Mouse (Mus musculus) midbrain, embryonic 12.5 days (tissue): Measurements from ENCODE around the gene Mindy4b-ps. TPM values are rescaled to one million over a fixed set of nuclear protein-coding genes. Genes with fewer than 3 reads are reported as not detected.

ENCODE experiments used
- ATAC-seq: fragments of 200-750 bp; cut with Nextera tagmentation; 2 replicates; pipeline ENCODE4 v1.8.0; 2017; ENCODE audit warnings: low read depth, moderate TSS enrichment, moderate library complexity; ENCODE audit not compliant: low FRiP score
- H3K27ac ChIP-seq: fragments of 300-500 bp; sonication (generic); replicated peaks from 2 replicates; pipeline ENCODE4 v1.5.1; 2016; ENCODE audit warnings: mild to moderate bottlenecking
- H3K27me3 ChIP-seq: fragments of 300-500 bp; sonication (generic); 2 replicates; pipeline ENCODE4 v1.6.1; 2016; ENCODE audit warnings: mild to moderate bottlenecking
- H3K36me3 ChIP-seq: fragments of 300-500 bp; sonication (generic); 2 replicates; pipeline ENCODE4 v1.6.1; 2016
- H3K4me1 ChIP-seq: fragments of 300-500 bp; sonication (generic); 2 replicates; pipeline ENCODE4 v1.6.1; 2016
- H3K4me2 ChIP-seq: fragments of 300-500 bp; sonication (generic); replicated peaks from 2 replicates; pipeline ENCODE4 v1.6.1; 2016; ENCODE audit warnings: mild to moderate bottlenecking, moderate library complexity
- H3K4me3 ChIP-seq: fragments of 300-500 bp; sonication (generic); 2 replicates; pipeline ENCODE4 v1.5.1; 2016; ENCODE audit warnings: mild to moderate bottlenecking
- H3K9ac ChIP-seq: fragments of 300-500 bp; sonication (generic); replicated peaks from 2 replicates; pipeline ENCODE4 v1.6.1; 2016; ENCODE audit warnings: mild to moderate bottlenecking, moderate library complexity
- H3K9me3 ChIP-seq: fragments of 300-500 bp; sonication (generic); 2 replicates; pipeline ENCODE4 v1.6.1; 2016; ENCODE audit warnings: mild to moderate bottlenecking
- WGBS: fragments of 180-500 bp; shearing (Covaris S2); methylation state at CpG from one replicate; pipeline ENCODE4 v1.1.7; 2016; 5-methylcytosine and 5-hydroxymethylcytosine counted together
- polyA plus RNA-seq: library from polyadenylated mRNA; unstranded; fragments of >200 nt; fragmentation: Nextera tagmentation; extraction: Ambion mirVana; gene quantifications from 2 replicates; pipeline ENCODE4 v1.2.1, GENCODE M21; 2016

Mindy4b-ps gene
- polyA plus RNA-seq, 1 experiment from 2014 or later, result not detected

DNA sequence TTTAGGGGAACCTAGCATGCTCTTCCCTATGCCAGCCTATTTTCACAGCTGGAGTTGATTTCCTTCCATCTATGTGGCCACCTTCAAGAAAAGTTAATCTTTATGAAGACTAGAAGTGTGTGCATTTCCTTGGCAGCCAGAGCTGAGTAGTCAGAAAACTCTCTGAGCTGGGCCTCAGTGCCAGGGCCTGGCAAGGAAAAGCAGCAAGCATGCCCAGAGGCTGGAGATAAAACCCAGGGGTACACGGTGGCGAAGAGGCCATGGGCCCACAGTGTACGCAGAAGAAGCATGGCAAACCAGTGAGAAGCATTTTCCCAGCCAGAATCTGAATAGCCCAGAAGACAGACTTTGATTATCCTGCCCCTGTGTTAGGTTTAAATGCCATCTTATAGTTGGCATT is 7.9 kb downstream of the Mindy4b-ps start:
- no peaks in the 10 kb centered on the region for H3K9me3 ChIP-seq
- no peak for ATAC-seq
- no peak overlapping the region for H3K27ac ChIP-seq
- no peak overlapping the region for H3K4me2 ChIP-seq
- peaks cover 5% of the 10 kb centered on the region; the same call in 1 of the 2 replicates for H3K4me1 ChIP-seq
- no peaks in the 10 kb centered on the region for H3K36me3 ChIP-seq
- H3K4me3 ChIP-seq, result no peak overlapping the region
- H3K9ac ChIP-seq, result no peak overlapping the region
- peaks cover 90% of the 10 kb centered on the region for H3K27me3 ChIP-seq
- WGBS, result 89% methylated on average over 3 of the region's 3 CpGs

- Histone ChIP-seq H3K9ac (no peak overlapping the region), H3K27me3 (peaks cover 61% of the 10 kb centered on the region), H3K36me3 (no peaks in the 10 kb centered on the region), H3K9me3 (no peaks in the 10 kb centered on the region), H3K4me3 (no peak overlapping the region), H3K4me2 (no peak overlapping the region), H3K27ac (no peak overlapping the region), H3K4me1 (peaks cover 8% of the 10 kb centered on the region; the same call in 1 of the 2 replicates)
- no peak for ATAC-seq
- 67% methylated on average over 11 of the region's 11 CpGs for WGBS
Observed at GRCm38 (mm10) chr3:58810353-58810752, 11.8 kb downstream of the Mindy4b-ps start.

GRCm38 (mm10) chr3:58809111-58809915 is 12.8 kb downstream of the Mindy4b-ps start:
- H3K4me2 ChIP-seq, result no peak overlapping the region
- 34% methylated on average over 12 of the region's 12 CpGs for WGBS
- no peak overlapping the region for H3K27ac ChIP-seq
- H3K9me3 ChIP-seq, result no peaks in the 10 kb centered on the region
- no peak overlapping the region for H3K9ac ChIP-seq
- H3K27me3 ChIP-seq, result peaks cover 51% of the 10 kb centered on the region
- no peak for ATAC-seq
- no peaks in the 10 kb centered on the region for H3K36me3 ChIP-seq
- no peak overlapping the region for H3K4me3 ChIP-seq
- peaks cover 8% of the 10 kb centered on the region; the same call in 1 of the 2 replicates for H3K4me1 ChIP-seq

GRCm38 (mm10) chr3:58808636-58809035 is 13.5 kb downstream of the Mindy4b-ps start:
- Histone ChIP-seq H3K4me1 (peaks cover 8% of the 10 kb centered on the region; the same call in 1 of the 2 replicates), H3K27me3 (peaks cover 44% of the 10 kb centered on the region), H3K4me2 (no peak overlapping the region), H3K27ac (no peak overlapping the region), H3K9ac (no peak overlapping the region), H3K4me3 (no peak overlapping the region), H3K36me3 (no peaks in the 10 kb centered on the region), H3K9me3 (no peaks in the 10 kb centered on the region)
- 93% methylated on average over 5 of the region's 5 CpGs for WGBS
- ATAC-seq, result no peak

GRCm38 (mm10) chr3:58804745-58805144 is 17.4 kb downstream of the Mindy4b-ps start:
- Histone ChIP-seq H3K27me3 (peaks cover 10% of the 10 kb centered on the region; the same call in 1 of the 2 replicates), H3K9ac (no peak overlapping the region), H3K36me3 (no peaks in the 10 kb centered on the region), H3K4me1 (peaks cover 8% of the 10 kb centered on the region; the same call in 1 of the 2 replicates), H3K4me2 (no peak overlapping the region), H3K9me3 (no peaks in the 10 kb centered on the region), H3K27ac (no peak overlapping the region), H3K4me3 (no peak overlapping the region)
- no peak for ATAC-seq
- WGBS, result 85% methylated on average over 6 of the region's 6 CpGs

- no peaks in the 10 kb centered on the region for H3K27me3 ChIP-seq
- H3K36me3 ChIP-seq, result no peaks in the 10 kb centered on the region
- no peaks in the 10 kb centered on the region for H3K4me1 ChIP-seq
- no peak for ATAC-seq
- no peaks in the 10 kb centered on the region for H3K9me3 ChIP-seq
- 85% methylated on average over 4 of the region's 4 CpGs for WGBS
- no peak overlapping the region for H3K4me3 ChIP-seq
- H3K27ac ChIP-seq, result no peak overlapping the region
- no peak overlapping the region for H3K4me2 ChIP-seq
- no peak overlapping the region for H3K9ac ChIP-seq
Observed at GRCm38 (mm10) chr3:58798676-58799075, 23.4 kb downstream of the Mindy4b-ps start.

GRCm38 (mm10) chr3:58798245-58798644 is 23.9 kb downstream of the Mindy4b-ps start:
- Histone ChIP-seq H3K4me3 (no peak overlapping the region), H3K27ac (no peak overlapping the region), H3K4me2 (no peak overlapping the region), H3K27me3 (no peaks in the 10 kb centered on the region), H3K9me3 (no peaks in the 10 kb centered on the region), H3K36me3 (no peaks in the 10 kb centered on the region), H3K9ac (no peak overlapping the region), H3K4me1 (no peaks in the 10 kb centered on the region)
- 89% methylated on average over 8 of the region's 8 CpGs for WGBS
- no peak for ATAC-seq

GRCm38 (mm10) chr3:58789473-58789872 is 32.6 kb downstream of the Mindy4b-ps start:
- Histone ChIP-seq H3K36me3 (no peaks in the 10 kb centered on the region), H3K9ac (no peak overlapping the region), H3K27me3 (peaks cover 8% of the 10 kb centered on the region; the same call in 1 of the 2 replicates), H3K9me3 (no peaks in the 10 kb centered on the region), H3K4me2 (no peak overlapping the region), H3K27ac (no peak overlapping the region), H3K4me3 (no peak overlapping the region), H3K4me1 (no peaks in the 10 kb centered on the region)
- no peak for ATAC-seq
- 66% methylated on average over 7 of the region's 7 CpGs for WGBS

- no peak overlapping the region for H3K4me3 ChIP-seq
- peaks cover 9% of the 10 kb centered on the region; the same call in 1 of the 2 replicates for H3K27me3 ChIP-seq
- no peak for ATAC-seq
- H3K4me1 ChIP-seq, result no peaks in the 10 kb centered on the region
- no peak overlapping the region for H3K4me2 ChIP-seq
- H3K27ac ChIP-seq, result no peak overlapping the region
- 77% methylated on average over 5 of the region's 5 CpGs for WGBS
- H3K9ac ChIP-seq, result no peak overlapping the region
- H3K36me3 ChIP-seq, result no peaks in the 10 kb centered on the region
- no peaks in the 10 kb centered on the region for H3K9me3 ChIP-seq
Observed at GRCm38 (mm10) chr3:58789033-58789432, 33.1 kb downstream of the Mindy4b-ps start.

- Histone ChIP-seq H3K4me3 (no peak overlapping the region), H3K27ac (no peak overlapping the region), H3K9me3 (no peaks in the 10 kb centered on the region), H3K4me1 (no peaks in the 10 kb centered on the region), H3K36me3 (no peaks in the 10 kb centered on the region), H3K27me3 (peaks cover 14% of the 10 kb centered on the region), H3K4me2 (no peak overlapping the region), H3K9ac (no peak overlapping the region)
- ATAC-seq, result no peak
- WGBS, result 74% methylated on average over 4 of the region's 4 CpGs
Observed at GRCm38 (mm10) chr3:58786470-58786869, 35.6 kb downstream of the Mindy4b-ps start.

- H3K4me2 ChIP-seq, result no peak overlapping the region
- WGBS, result 29% methylated on average over 10 of the region's 10 CpGs
- no peak overlapping the region for H3K27ac ChIP-seq
- ATAC-seq, result peak; percentile 39
- peaks cover 14% of the 10 kb centered on the region for H3K27me3 ChIP-seq
- H3K4me1 ChIP-seq, result no peaks in the 10 kb centered on the region
- H3K9me3 ChIP-seq, result no peaks in the 10 kb centered on the region
- no peaks in the 10 kb centered on the region for H3K36me3 ChIP-seq
- no peak overlapping the region for H3K4me3 ChIP-seq
- no peak overlapping the region for H3K9ac ChIP-seq
Observed at GRCm38 (mm10) chr3:58785863-58786262, 36.2 kb downstream of the Mindy4b-ps start.

DNA sequence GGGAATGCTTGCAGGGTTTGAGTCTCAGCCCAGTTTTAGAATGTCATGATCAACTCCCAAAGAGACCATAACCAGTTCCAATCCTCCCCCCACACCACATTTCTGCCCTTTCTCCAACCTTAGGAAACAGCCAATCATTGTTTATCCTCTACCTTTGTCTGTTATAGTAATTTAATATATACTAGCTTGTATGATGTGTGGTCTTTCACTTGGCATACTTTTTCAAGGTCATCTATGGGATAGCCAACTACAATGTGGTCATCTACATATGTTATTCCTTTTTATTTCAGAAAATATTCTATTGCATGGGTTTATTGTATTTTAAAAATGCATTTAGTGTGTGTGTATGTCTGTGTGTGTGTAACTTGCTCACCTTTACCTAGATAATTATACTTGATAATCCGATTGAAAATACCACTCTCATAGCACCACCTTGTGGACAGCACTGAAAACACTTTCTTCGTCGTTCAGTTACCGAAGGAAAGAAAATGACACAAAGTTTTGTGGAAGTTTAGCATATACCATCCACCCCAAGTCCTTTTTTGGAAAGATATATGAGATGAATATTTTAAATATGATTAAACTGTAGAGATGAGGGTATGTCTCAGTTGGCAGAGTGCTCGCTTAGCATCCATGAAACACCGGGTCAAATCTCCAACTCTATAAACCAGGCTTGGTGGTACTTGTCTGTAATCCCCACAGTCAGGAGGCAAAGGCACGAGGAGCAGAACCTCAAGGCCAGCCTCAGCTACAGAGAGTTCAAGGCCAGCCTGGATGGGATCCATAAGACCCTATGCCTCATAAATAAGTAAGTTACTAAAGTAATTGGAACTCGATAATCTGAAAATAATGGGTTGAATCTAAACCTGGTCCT is 37.7 kb downstream of the Mindy4b-ps start:
- Histone ChIP-seq H3K9me3 (no peaks in the 10 kb centered on the region), H3K4me3 (no peak overlapping the region), H3K36me3 (no peaks in the 10 kb centered on the region), H3K27ac (no peak overlapping the region), H3K9ac (no peak overlapping the region), H3K4me1 (no peaks in the 10 kb centered on the region), H3K4me2 (no peak overlapping the region), H3K27me3 (peaks cover 14% of the 10 kb centered on the region)
- WGBS, result 34% methylated on average over 8 of the region's 8 CpGs
- peak; percentile 38; the same call in 1 of the 2 replicates for ATAC-seq
